Mouse (Mus musculus) heart, adult 2 months (tissue): ENCODE measurements around the gene Znrf4.

Experiments used
- CTCF ChIP-seq: fragments of 200-600 bp; IDR thresholded peaks from 2 replicates; pipeline ENCODE4 v1.8.1; 2022; ENCODE audit warnings: antibody characterized with exemption, mild to moderate bottlenecking, moderate library complexity
- POLR2A ChIP-seq: fragments of 200-500 bp; IDR thresholded peaks from 2 replicates; pipeline ENCODE4 v1.6.1; 2011; ENCODE audit warnings: mild to moderate bottlenecking, low read depth, low read length, control low read depth; ENCODE audit not compliant: insufficient read depth

GRCm38 (mm10) chr17:56473611-56473905 is 38.7 kb downstream of the Znrf4 start:
- no peak for TF ChIP-seq POLR2A
- no peak for TF ChIP-seq CTCF
